Mouse (Mus musculus): ENCODE results near the gene 2310007B03Rik.

GRCm38 (mm10) chr1:93173665-93174064, 12.9 kb upstream of the 2310007B03Rik start:
- TF ChIP-seq CTCF (IDR thresholded peaks at IDR 0.05; ENCODE audit: low read depth, low read length) (no peak), GATA2 (IDR thresholded peaks at IDR 0.05; ENCODE audit: borderline replicate concordance, low read depth, low read length) (no peak), POLR2AphosphoS5 (IDR thresholded peaks at IDR 0.05; ENCODE audit: insufficient replicate concordance, low read depth, low read length) (no peak)
